Mouse (Mus musculus) lung, postnatal 0 days (tissue): Measurements from ENCODE around the gene Zfp57.

Source experiments
- CTCF ChIP-seq: IDR thresholded peaks from 2 replicates; pipeline ENCODE4 v1.5.1; 2016; ENCODE audit warnings: antibody characterized with exemption, mild to moderate bottlenecking
- EP300 ChIP-seq: IDR thresholded peaks from 2 replicates; pipeline ENCODE4 v1.6.1; 2016; ENCODE audit warnings: antibody characterized with exemption, mild to moderate bottlenecking, control low read depth

- no peak for TF ChIP-seq CTCF
- no peak for TF ChIP-seq EP300
These were observed 50.8 kb downstream of the Zfp57 start for GRCm38 (mm10) chr17:37051745-37052144.
